Mouse (Mus musculus): Measurements from ENCODE around the gene Sema6d.

GRCm38 (mm10) chr2:124418319-124418718 is 328.6 kb downstream of the Sema6d start:
- TF ChIP-seq CTCF (conservative IDR thresholded peaks at IDR 0.05; ENCODE audit: insufficient read depth, insufficient read length, low read depth, low read length) (no peak), POLR2A (IDR thresholded peaks at IDR 0.05; ENCODE audit: low read depth, low read length) (no peak)
